Mouse (Mus musculus) ES-Bruce4 (cell line): ENCODE data around the gene Shroom3.

Source experiments
- CTCF ChIP-seq: IDR thresholded peaks from one replicate; pipeline ENCODE4 v1.8.1; 2011; ENCODE audit warnings: low read depth, low read length
- POLR2A ChIP-seq: IDR thresholded peaks from one replicate; pipeline ENCODE4 v1.8.1; 2011; ENCODE audit warnings: low read length; ENCODE audit not compliant: insufficient read depth

DNA sequence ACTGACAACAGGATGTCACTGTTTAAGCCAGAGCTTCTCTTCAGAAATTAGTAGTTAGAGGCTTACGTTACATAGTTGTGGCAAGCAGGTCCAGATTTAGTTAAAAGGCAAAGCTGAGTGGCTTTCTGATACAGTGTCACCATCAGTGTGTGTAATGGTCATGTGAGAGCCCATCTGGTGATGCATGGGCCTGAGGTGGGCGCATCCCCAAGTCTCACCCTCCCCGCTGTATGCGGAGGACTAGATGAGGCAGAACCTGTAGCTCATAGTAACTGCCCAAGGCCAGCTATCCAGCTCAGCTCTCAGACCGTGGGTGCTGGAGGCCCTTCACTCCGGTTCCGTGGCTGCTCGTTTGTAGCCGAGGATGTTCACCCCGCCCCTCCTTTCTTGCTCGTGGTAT, 278.1 kb downstream of the Shroom3 start:
- no peak for TF ChIP-seq CTCF
- no peak for TF ChIP-seq POLR2A
